Mouse (Mus musculus) embryonic facial prominence, embryonic 13.5 days (tissue): Measurements from ENCODE around the gene Matk. TPM values are rescaled to one million over a fixed set of nuclear protein-coding genes. Genes with fewer than 3 reads are reported as not detected.

ENCODE experiments used
- ATAC-seq: fragments of 200-750 bp; cut with Nextera tagmentation; 2 replicates; pipeline ENCODE4 v1.8.0; 2017; ENCODE audit warnings: low read depth; ENCODE audit not compliant: insufficient number of reproducible peaks, insufficient read depth, low FRiP score, low TSS enrichment
- H3K27ac ChIP-seq: fragments of 300-500 bp; sonication (generic); 2 replicates; pipeline ENCODE4 v1.5.1; 2015; ENCODE audit warnings: moderate library complexity, mild to moderate bottlenecking, inconsistent platforms
- H3K27me3 ChIP-seq: fragments of 300-500 bp; sonication (generic); 2 replicates; pipeline ENCODE4 v1.6.1; 2015; ENCODE audit warnings: mild to moderate bottlenecking, inconsistent platforms
- H3K36me3 ChIP-seq: fragments of 300-500 bp; sonication (generic); 2 replicates; pipeline ENCODE4 v1.6.1; 2015; ENCODE audit warnings: mild to moderate bottlenecking, inconsistent platforms
- H3K4me1 ChIP-seq: fragments of 300-500 bp; sonication (generic); 2 replicates; pipeline ENCODE4 v1.6.1; 2015; ENCODE audit warnings: inconsistent platforms
- H3K4me2 ChIP-seq: fragments of 300-500 bp; sonication (generic); 2 replicates; pipeline ENCODE4 v1.6.1; 2015; ENCODE audit warnings: moderate library complexity, mild to moderate bottlenecking, inconsistent platforms
- H3K4me3 ChIP-seq: fragments of 300-500 bp; sonication (generic); 2 replicates; pipeline ENCODE4 v1.5.1; 2015; ENCODE audit warnings: mild to moderate bottlenecking, inconsistent platforms
- H3K9ac ChIP-seq: fragments of 300-500 bp; sonication (generic); 2 replicates; pipeline ENCODE4 v1.6.1; 2015; ENCODE audit warnings: mild to moderate bottlenecking, inconsistent platforms
- H3K9me3 ChIP-seq: fragments of 300-500 bp; sonication (generic); 2 replicates; pipeline ENCODE4 v1.6.1; 2016; ENCODE audit warnings: inconsistent platforms
- WGBS: fragments of 180-500 bp; shearing (Covaris S2); methylation state at CpG from one replicate; pipeline ENCODE4 v1.1.7; 2015; ENCODE audit warnings: mixed read lengths; 5-methylcytosine and 5-hydroxymethylcytosine counted together
- microRNA-seq: library from miRNA; unstranded; fragments of <30 nt; microRNA quantifications from one replicate; pipeline ENCODE4, GENCODE M21; 2016
- polyA plus RNA-seq: library from polyadenylated mRNA; unstranded; fragments of >200 nt; fragmentation: Nextera tagmentation; extraction: Ambion mirVana; gene quantifications from 2 replicates; pipeline ENCODE4 v1.2.1, GENCODE M21; 2015

Gene Matk
- polyA plus RNA-seq, 1 experiment from 2014 or later, result 7.4 TPM

DNA sequence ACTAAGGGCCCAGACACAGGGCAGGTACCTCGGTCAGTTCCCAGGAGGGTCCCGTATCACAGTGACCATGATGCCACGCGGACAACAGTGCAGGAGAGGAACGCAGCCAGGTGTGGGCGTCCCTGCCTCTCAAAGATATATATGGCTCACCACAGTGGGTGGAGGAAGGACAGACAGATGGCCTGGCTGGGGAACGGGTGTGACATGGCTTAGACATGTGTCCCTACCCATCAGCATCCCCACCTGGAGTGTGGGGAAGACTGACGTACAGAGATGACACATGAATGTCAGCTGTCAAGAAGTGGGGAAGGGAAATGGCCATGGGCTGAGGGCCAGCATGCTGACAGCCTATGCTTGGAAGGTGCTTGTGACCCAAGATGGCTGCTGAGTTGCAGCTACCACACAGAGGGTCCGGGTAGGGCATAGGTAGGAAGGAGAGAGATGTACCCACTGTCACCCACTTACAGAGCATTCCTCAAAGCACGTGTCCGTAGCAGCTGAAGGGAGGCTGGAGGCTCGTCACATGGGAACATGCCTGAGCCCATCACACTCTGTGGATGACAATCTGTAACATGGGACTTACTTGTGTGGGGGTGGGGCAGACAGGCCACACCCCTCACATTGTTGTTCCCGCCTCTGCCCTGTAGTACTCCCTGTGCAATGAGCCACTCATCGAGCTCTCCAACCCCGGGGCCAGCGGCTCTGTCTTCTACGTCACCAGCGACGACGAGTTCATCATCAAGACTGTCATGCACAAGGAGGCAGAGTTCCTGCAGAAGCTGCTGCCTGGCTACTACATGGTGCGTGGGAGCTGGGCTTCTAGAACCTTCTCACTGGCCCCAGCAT, 54.3 kb downstream of the Matk start:
- no peak overlapping the region for H3K4me3 ChIP-seq
- peaks cover 18% of the 10 kb centered on the region for H3K4me1 ChIP-seq
- 93% methylated on average over 21 of the region's 21 CpGs for WGBS
- no peak overlapping the region for H3K27ac ChIP-seq
- no peak overlapping the region for H3K9ac ChIP-seq
- H3K36me3 ChIP-seq, result peaks cover 71% of the 10 kb centered on the region
- no peaks in the 10 kb centered on the region for H3K9me3 ChIP-seq
- no peak overlapping the region for H3K4me2 ChIP-seq
- no peaks in the 10 kb centered on the region for H3K27me3 ChIP-seq
- no peak for ATAC-seq

DNA sequence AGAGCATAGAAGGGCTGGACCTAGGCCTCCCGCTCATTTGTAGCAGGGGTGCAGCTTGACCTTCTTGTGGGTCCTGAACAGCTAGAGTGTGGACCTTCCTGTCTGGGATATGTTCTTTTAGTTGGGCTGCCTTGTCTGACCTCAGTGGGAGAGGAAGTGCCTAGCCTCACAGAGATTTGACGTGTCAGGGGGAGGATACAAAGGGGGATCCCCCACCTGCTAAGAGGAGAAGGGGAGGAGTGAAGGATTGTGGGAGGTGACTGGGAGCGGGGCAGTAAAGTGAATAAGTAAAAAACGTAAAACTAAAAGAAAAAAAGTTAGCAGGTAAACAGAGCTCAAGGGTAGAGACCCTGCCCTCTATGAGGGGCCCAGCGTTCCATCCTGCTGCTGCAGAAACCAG, 56.8 kb downstream of the Matk start:
- 91% methylated on average over 5 of the region's 5 CpGs for WGBS
- Histone ChIP-seq H3K27ac (no peak overlapping the region), H3K36me3 (peaks cover 96% of the 10 kb centered on the region), H3K27me3 (no peaks in the 10 kb centered on the region), H3K4me3 (no peak overlapping the region), H3K9me3 (no peaks in the 10 kb centered on the region), H3K9ac (no peak overlapping the region), H3K4me1 (no peaks in the 10 kb centered on the region), H3K4me2 (no peak overlapping the region)
- no peak for ATAC-seq

Small RNAs within 50 kb of the gene (microRNA-seq; reads per million reads assigned to microRNA genes)
- 7.2 reads per million, percentile 24 among the genes with 10 or more reads in this experiment for gene Mir3057

Other genes starting within 250 kb of the Matk start
- gene Gng7, start 238.0 kb upstream of the Matk start, polyA plus RNA-seq, result 11.3 and 13.1 TPM in 2 replicates
- 0.80 and 1.0 TPM in 2 replicates for gene Diras1, start 227.3 kb upstream of the Matk start, polyA plus RNA-seq
- gene Slc39a3, start 215.5 kb upstream of the Matk start, polyA plus RNA-seq, result 22.6 and 22.7 TPM in 2 replicates
- 218 and 222 TPM in 2 replicates for gene Sgta, start 192.8 kb upstream of the Matk start, polyA plus RNA-seq
- gene Thop1, start 182.9 kb upstream of the Matk start, polyA plus RNA-seq, result 58.2 and 60.9 TPM in 2 replicates
- 0.53 and 1.5 TPM in 2 replicates for gene Creb3l3, start 154.1 kb upstream of the Matk start, polyA plus RNA-seq
- gene Map2k2, start 147.0 kb upstream of the Matk start, polyA plus RNA-seq, result 196 and 213 TPM in 2 replicates
- gene Zbtb7a, start 117.7 kb upstream of the Matk start, polyA plus RNA-seq, result 27.0 and 27.9 TPM in 2 replicates
- 58.1 and 60.9 TPM in 2 replicates for gene Pias4, start 85.0 kb upstream of the Matk start, polyA plus RNA-seq
- 622 and 633 TPM in 2 replicates for gene Eef2, start 76.3 kb upstream of the Matk start, polyA plus RNA-seq
- 57.1 and 60.1 TPM in 2 replicates for gene Dapk3, start 69.9 kb upstream of the Matk start, polyA plus RNA-seq
- not detected in 2 replicates for gene 4930442H23Rik, start 69.1 kb upstream of the Matk start, polyA plus RNA-seq
- gene Nmrk2, start 50.9 kb upstream of the Matk start, polyA plus RNA-seq, result not detected in 2 replicates
- gene Atcay, start 22.1 kb upstream of the Matk start, polyA plus RNA-seq, result 1.3 and 1.8 TPM in 2 replicates
- gene Zfr2, start 19.8 kb upstream of the Matk start, polyA plus RNA-seq, result 11.8 and 12.0 TPM in 2 replicates
- gene Mrpl54, start 14.0 kb downstream of the Matk start, polyA plus RNA-seq, result 197 and 202 TPM in 2 replicates
- 61.9 and 67.9 TPM in 2 replicates for gene Apba3, start 14.0 kb downstream of the Matk start, polyA plus RNA-seq
- gene Tjp3, start 38.6 kb downstream of the Matk start, polyA plus RNA-seq, result 5.0 and 7.2 TPM in 2 replicates
- gene Pip5k1c, start 40.0 kb downstream of the Matk start, polyA plus RNA-seq, result 56.0 and 57.6 TPM in 2 replicates
- 43.2 and 46.9 TPM in 2 replicates for gene Cactin, start 68.2 kb downstream of the Matk start, polyA plus RNA-seq
- gene Tbxa2r, start 75.8 kb downstream of the Matk start, polyA plus RNA-seq, result 7.1 and 7.3 TPM in 2 replicates
- 0.13 TPM in 1 of 2 replicates, not detected in the other for gene Gipc3, start 90.3 kb downstream of the Matk start, polyA plus RNA-seq
- 109 and 113 TPM in 2 replicates for gene Hmg20b, start 97.5 kb downstream of the Matk start, polyA plus RNA-seq
- 10.7 and 11.0 TPM in 2 replicates for gene Mfsd12, start 104.6 kb downstream of the Matk start, polyA plus RNA-seq
- 1.0 and 1.2 TPM in 2 replicates for gene 4930404N11Rik, start 112.9 kb downstream of the Matk start, polyA plus RNA-seq
- gene Fzr1, start 125.6 kb downstream of the Matk start, polyA plus RNA-seq, result 102 and 119 TPM in 2 replicates
- gene Dohh, start 131.5 kb downstream of the Matk start, polyA plus RNA-seq, result 67.8 and 71.8 TPM in 2 replicates
- 4.1 and 5.0 TPM in 2 replicates for gene Gm48551, start 131.5 kb downstream of the Matk start, polyA plus RNA-seq
- 1.2 and 1.5 TPM in 2 replicates for gene Gm48552, start 136.1 kb downstream of the Matk start, polyA plus RNA-seq
- gene Smim24, start 140.1 kb downstream of the Matk start, polyA plus RNA-seq, result 3.1 and 7.1 TPM in 2 replicates
- 87.0 and 96.1 TPM in 2 replicates for gene Nfic, start 202.7 kb downstream of the Matk start, polyA plus RNA-seq
- 2.1 and 2.5 TPM in 2 replicates for gene Celf5, start 229.8 kb downstream of the Matk start, polyA plus RNA-seq
- 82.3 and 87.9 TPM in 2 replicates for gene Ncln, start 243.5 kb downstream of the Matk start, polyA plus RNA-seq
- gene S1pr4, start 247.2 kb downstream of the Matk start, polyA plus RNA-seq, result 0.25 and 0.31 TPM in 2 replicates